Mouse (Mus musculus) right cerebral cortex, postnatal 25 days (tissue): ENCODE data around the gene Ccdc12.

Experiments
- DNase-seq: peaks from one replicate; pipeline ENCODE4 v3.0.0; 2022

The Ccdc12 gene

GRCm38 (mm10) chr9:110656249-110657221 lies at the start of gene Ccdc12:
Gene Ccdc12, plus strand, starts transcription at chr9:110656503.
- peak; percentile 94 for DNase-seq

- no peak for DNase-seq
These were observed 44.8 kb upstream of the Ccdc12 start for GRCm38 (mm10) chr9:110611471-110611870.

- no peak for DNase-seq
These were observed 39.2 kb upstream of the Ccdc12 start for GRCm38 (mm10) chr9:110617081-110617480.

- no peak for DNase-seq
These were observed 36.1 kb upstream of the Ccdc12 start for GRCm38 (mm10) chr9:110620180-110620579.

GRCm38 (mm10) chr9:110620685-110621084 lies 35.6 kb upstream of the Ccdc12 start:
- no peak for DNase-seq

- no peak for DNase-seq
These were observed 33.6 kb upstream of the Ccdc12 start for GRCm38 (mm10) chr9:110622621-110623219.

GRCm38 (mm10) chr9:110623416-110624195 lies 32.7 kb upstream of the Ccdc12 start:
- no peak for DNase-seq

- peak; percentile 87 for DNase-seq
These were observed 31.7 kb upstream of the Ccdc12 start, which contains the start of gene Nradd for GRCm38 (mm10) chr9:110624361-110625166. Gene Nradd, minus strand, starts transcription at chr9:110624452.

- DNase-seq: no peak
These were observed 30.9 kb upstream of the Ccdc12 start for GRCm38 (mm10) chr9:110625350-110625908.

- no peak for DNase-seq
These were observed 26.1 kb upstream of the Ccdc12 start for GRCm38 (mm10) chr9:110630171-110630570.

GRCm38 (mm10) chr9:110631191-110631590 lies 25.1 kb upstream of the Ccdc12 start:
- no peak for DNase-seq

- no peak for DNase-seq
These were observed 24.5 kb upstream of the Ccdc12 start for GRCm38 (mm10) chr9:110631651-110632275.

GRCm38 (mm10) chr9:110632671-110633070 lies 23.6 kb upstream of the Ccdc12 start:
- DNase-seq: no peak

GRCm38 (mm10) chr9:110633882-110634281 lies 22.4 kb upstream of the Ccdc12 start:
- no peak for DNase-seq

- peak; percentile 82 for DNase-seq
These were observed 21.1 kb upstream of the Ccdc12 start for GRCm38 (mm10) chr9:110635225-110635624.

GRCm38 (mm10) chr9:110638611-110639021 lies 17.7 kb upstream of the Ccdc12 start:
- DNase-seq: no peak

GRCm38 (mm10) chr9:110641006-110641405 lies 15.3 kb upstream of the Ccdc12 start:
- DNase-seq: no peak

- no peak for DNase-seq
These were observed 13.3 kb upstream of the Ccdc12 start for GRCm38 (mm10) chr9:110642812-110643524.

GRCm38 (mm10) chr9:110643787-110644186 lies 12.5 kb upstream of the Ccdc12 start:
- no peak for DNase-seq

- DNase-seq: no peak
These were observed 12.0 kb upstream of the Ccdc12 start for GRCm38 (mm10) chr9:110644295-110644694.

- DNase-seq: no peak
These were observed 11.1 kb upstream of the Ccdc12 start for GRCm38 (mm10) chr9:110645219-110645618.
